Mouse (Mus musculus) kidney, adult 18-20 months (tissue): ENCODE measurements at regions not wholly inside any gene's neighbourhood (a gene's known extent, or its start where the extent isn't known, plus 50 kb on each side); places are given as distances from the start of the nearest gene placed in this dataset.

Experiments
- DNase-seq: peaks from one replicate; pipeline ENCODE4 v3.0.0; 2021

GRCm38 (mm10) chr1:47854372-47854771, 961.7 kb upstream of the Slc39a10 start:
- DNase-seq, result peak; percentile 18

GRCm38 (mm10) chr1:47853911-47854310, 961.3 kb upstream of the Slc39a10 start:
- DNase-seq, result no peak

- no peak for DNase-seq
Measured at GRCm38 (mm10) chr1:47840811-47841210, 948.2 kb upstream of the Slc39a10 start.

- no peak for DNase-seq
Measured at GRCm38 (mm10) chr1:47834072-47834471, 941.4 kb upstream of the Slc39a10 start.

- no peak for DNase-seq
Measured at GRCm38 (mm10) chr1:47827206-47827605, 934.6 kb upstream of the Slc39a10 start.

- DNase-seq, result no peak
Measured at GRCm38 (mm10) chr1:47809508-47809907, 916.9 kb upstream of the Slc39a10 start.

DNA sequence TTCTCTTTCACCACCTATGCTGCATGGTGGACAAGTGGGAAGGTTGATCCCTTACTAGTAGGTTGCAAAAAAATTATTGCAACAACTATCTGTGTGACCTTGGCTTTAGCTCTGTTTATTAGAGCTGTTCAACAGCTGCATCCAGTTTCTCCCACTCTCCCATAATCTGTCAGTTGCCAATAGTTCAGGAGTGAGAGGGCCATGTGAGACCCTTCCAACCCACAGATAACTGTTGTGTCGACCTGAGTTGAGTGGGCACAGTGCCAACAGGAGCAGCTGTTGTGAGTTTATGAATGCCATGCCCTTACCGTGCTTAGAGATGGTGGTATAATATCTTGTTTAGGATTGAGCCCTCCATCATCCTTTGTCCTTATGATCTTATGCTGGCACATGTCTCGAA, 902.1 kb upstream of the Slc39a10 start:
- no peak for DNase-seq
